Mouse (Mus musculus) midbrain, embryonic 16.5 days (tissue): ENCODE data around the gene Pde4b. TPM values are rescaled to one million over a fixed set of nuclear protein-coding genes. Genes with fewer than 3 reads are reported as not detected.
A peak's percentile ranks its signal among the peaks of the same experiment; 100 is the strongest.
"Not testable (repeated sequence)": the region's sequence is repeated elsewhere in the genome, so short reads cannot be mapped to it uniquely, and the experiment has no call there.

Source experiments
- ATAC-seq: fragments of 200-750 bp; cut with Nextera tagmentation; 2 replicates; pipeline ENCODE4 v1.8.0; 2017; ENCODE audit warnings: moderate TSS enrichment
- H3K27ac ChIP-seq: fragments of 300-500 bp; sonication (generic); 2 replicates; pipeline ENCODE4 v1.5.1; 2014; ENCODE audit warnings: mild to moderate bottlenecking, low read length, mixed read lengths
- H3K27me3 ChIP-seq: fragments of 300-500 bp; sonication (generic); 2 replicates; pipeline ENCODE4 v1.6.1; 2014; ENCODE audit warnings: low read depth, low read length, mixed read lengths; ENCODE audit not compliant: control insufficient read depth, insufficient read depth
- H3K36me3 ChIP-seq: fragments of 300-500 bp; sonication (generic); 2 replicates; pipeline ENCODE4 v1.6.1; 2014; ENCODE audit warnings: mild to moderate bottlenecking, low read length, moderate library complexity, mixed read lengths; ENCODE audit not compliant: control insufficient read depth, insufficient read depth
- H3K4me1 ChIP-seq: fragments of 300-500 bp; sonication (generic); 2 replicates; pipeline ENCODE4 v1.6.1; 2014; ENCODE audit warnings: mild to moderate bottlenecking, low read length, mixed read lengths; ENCODE audit not compliant: control insufficient read depth, insufficient read depth
- H3K4me2 ChIP-seq: fragments of 300-500 bp; sonication (generic); 2 replicates; pipeline ENCODE4 v1.6.1; 2014; ENCODE audit warnings: mild to moderate bottlenecking, low read length, mixed read lengths
- H3K4me3 ChIP-seq: fragments of 300-500 bp; sonication (generic); 2 replicates; pipeline ENCODE4 v1.5.1; 2014; ENCODE audit warnings: low read depth, mild to moderate bottlenecking, low read length, moderate library complexity, mixed read lengths
- H3K9ac ChIP-seq: fragments of 300-500 bp; sonication (generic); 2 replicates; pipeline ENCODE4 v1.6.1; 2014; ENCODE audit warnings: low read depth, low read length, mixed read lengths
- H3K9me3 ChIP-seq: fragments of 300-500 bp; sonication (generic); replicated peaks from 2 replicates; pipeline ENCODE4 v1.6.1; 2014; ENCODE audit warnings: mild to moderate bottlenecking, low read length, mixed read lengths; ENCODE audit not compliant: control insufficient read depth, poor library complexity, severe bottlenecking
- whole genome bisulfite sequencing: fragments of 180-500 bp; shearing (Covaris S2); extraction: QIAGEN DNeasy Blood & Tissue Kit; methylation state at CpG from one replicate; pipeline ENCODE4 v1.1.7; 2014; 5-methylcytosine and 5-hydroxymethylcytosine counted together
- polyA plus RNA-seq: library from polyadenylated mRNA; unstranded; fragments of >200 nt; fragmentation: Nextera tagmentation; extraction: Ambion mirVana; gene quantifications from 2 replicates; pipeline ENCODE4 v1.2.1, GENCODE M21; 2015

Gene Pde4b
- 62.5 and 64.5 TPM in 2 replicates for polyA plus RNA-seq

DNA sequence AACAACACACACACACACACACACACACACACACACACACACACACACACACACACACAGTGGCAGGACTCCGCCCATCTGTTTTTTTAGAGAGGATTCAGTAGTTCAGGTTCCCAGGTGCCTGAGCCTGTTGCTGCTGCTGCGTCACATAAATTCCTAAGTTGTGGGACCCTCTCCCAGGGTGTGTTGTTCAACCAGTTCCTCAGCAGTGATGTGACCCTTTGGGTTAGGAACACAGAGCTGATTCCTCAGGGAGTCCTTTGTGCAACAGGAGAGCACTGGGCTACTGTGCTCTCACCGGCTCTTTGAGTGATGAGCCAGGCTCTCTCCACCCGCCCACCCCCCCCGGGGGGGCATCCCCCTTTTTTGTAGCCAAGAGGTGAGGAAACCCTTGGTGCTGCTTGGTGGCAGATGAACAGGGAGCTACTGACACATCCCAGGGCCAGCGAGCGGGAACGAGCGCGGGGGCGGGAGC lies at the start of gene Pde4b:
Gene Pde4b, plus strand, starts transcription at position 453 of the 475 bp plus-strand sequence.
- H3K4me1 ChIP-seq, result no peaks in the 10 kb centered on the region; the same call in 1 of the 2 replicates
- H3K27ac ChIP-seq, result peak within 1 kb of the TSS; percentile 69
- H3K9ac ChIP-seq, result peak within 1 kb of the TSS; percentile 85
- peak within 1 kb of the TSS; percentile 74 for H3K4me2 ChIP-seq
- no peaks in the 10 kb centered on the region for H3K9me3 ChIP-seq
- peak; percentile 73 for ATAC-seq
- H3K36me3 ChIP-seq, result no peaks in the 10 kb centered on the region
- WGBS, result 7% methylated on average over 11 of the region's 11 CpGs
- H3K27me3 ChIP-seq, result no peaks in the 10 kb centered on the region
- H3K4me3 ChIP-seq, result peak within 1 kb of the TSS; percentile 73

DNA sequence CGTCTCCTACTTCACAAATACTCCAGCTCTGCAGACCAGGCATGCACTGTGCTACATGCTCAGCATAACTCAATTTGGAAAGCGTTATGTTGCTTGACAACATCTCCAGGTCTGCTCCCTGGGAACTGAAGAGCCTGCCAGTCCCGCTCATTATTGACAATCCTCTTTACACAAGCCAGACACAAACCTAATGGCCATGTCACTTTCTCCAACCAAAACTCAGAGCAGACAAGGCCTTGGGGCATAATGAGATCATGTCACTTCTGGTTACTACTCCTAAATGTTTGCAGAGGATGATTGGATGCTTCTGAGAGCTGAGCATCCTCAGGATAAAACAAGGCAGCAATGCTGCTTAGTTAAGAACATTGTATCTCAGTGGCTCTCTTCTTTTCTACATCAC lies 47.2 kb upstream of the Pde4b start:
- H3K9ac ChIP-seq, result no peak overlapping the region
- H3K4me3 ChIP-seq, result no peak overlapping the region
- ATAC-seq, result 0 out of 2 replicates have a peak, but pooled peaks have one; percentile 54
- H3K27ac ChIP-seq, result no peak overlapping the region
- H3K4me1 ChIP-seq, result no peaks in the 10 kb centered on the region
- 65% methylated on average over 3 of the region's 3 CpGs for WGBS
- H3K27me3 ChIP-seq, result no peaks in the 10 kb centered on the region
- no peaks in the 10 kb centered on the region for H3K36me3 ChIP-seq
- no peaks in the 10 kb centered on the region for H3K9me3 ChIP-seq
- H3K4me2 ChIP-seq, result no peak overlapping the region

DNA sequence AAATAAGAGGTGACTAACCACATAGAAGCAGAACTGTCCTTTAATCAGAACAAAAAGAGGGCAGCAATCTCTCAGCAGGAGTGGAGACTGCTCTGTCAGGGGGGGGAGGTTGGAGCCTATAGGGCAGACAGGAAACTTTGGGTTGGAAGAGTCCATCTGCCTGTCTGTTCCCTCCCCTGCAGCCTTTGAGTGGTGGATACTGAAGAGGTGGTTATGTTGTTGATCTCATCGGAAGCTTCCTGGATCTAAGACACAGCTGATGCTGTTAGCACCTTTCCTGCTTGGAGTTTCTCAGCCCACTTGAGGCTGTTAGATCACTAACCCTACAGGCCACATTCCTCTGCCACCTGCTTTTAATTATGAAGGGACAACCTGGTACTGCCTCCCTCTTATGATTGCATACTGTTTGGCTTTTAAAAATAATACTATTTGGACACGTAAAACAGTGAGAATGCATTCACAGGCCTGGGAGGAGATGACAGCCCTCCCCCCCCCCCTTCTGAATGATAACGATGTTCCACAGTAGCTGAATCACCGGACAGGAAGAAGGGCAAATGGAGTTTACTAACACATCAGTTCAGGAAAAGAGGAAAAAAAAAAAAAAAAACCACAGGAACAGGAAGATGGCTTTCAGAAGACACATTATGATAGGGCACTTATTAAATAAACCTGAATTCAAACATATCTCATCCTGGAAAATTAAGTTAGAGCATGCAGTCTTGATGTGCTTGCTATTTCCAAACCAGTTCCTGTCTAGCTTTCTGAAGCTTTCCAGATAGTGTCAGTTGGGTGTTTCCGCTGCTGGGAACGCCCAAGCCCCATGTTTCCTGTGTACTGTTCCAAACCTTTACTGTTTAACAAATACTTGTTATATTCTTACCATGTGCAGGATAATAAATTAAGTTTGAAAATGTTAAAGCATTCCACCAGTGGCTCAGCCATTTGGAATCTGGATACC lies 41.9 kb upstream of the Pde4b start:
- H3K27me3 ChIP-seq, result no peaks in the 10 kb centered on the region
- H3K36me3 ChIP-seq, result no peaks in the 10 kb centered on the region
- no peaks in the 10 kb centered on the region for H3K9me3 ChIP-seq
- H3K9ac ChIP-seq, result no peak overlapping the region
- no peak overlapping the region for H3K4me3 ChIP-seq
- no peaks in the 10 kb centered on the region for H3K4me1 ChIP-seq
- no peak overlapping the region for H3K27ac ChIP-seq
- H3K4me2 ChIP-seq, result no peak overlapping the region
- WGBS, result 85% methylated on average over 5 of the region's 6 CpGs
- no peak for ATAC-seq

DNA sequence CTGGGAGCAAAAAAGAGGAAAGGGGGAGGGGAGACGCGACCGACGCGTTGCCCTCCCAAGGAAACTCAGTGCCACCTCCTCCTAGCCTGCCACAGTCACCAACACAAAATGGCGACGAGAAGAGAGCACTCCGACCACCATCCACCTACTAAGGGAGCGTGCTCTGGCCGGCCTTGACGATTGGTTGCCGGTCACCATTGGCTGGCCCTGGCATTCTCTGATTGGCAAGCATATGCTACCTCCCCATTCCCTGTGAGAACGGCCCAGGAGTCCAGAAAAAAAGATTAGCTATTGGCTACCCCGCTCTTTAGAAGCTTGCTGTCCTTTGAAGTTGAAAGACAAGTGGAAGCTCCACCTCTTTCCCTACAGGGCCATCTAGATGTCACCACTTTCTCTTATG lies 38.0 kb upstream of the Pde4b start:
- not testable (repeated sequence) for H3K27ac ChIP-seq, H3K4me2 ChIP-seq, H3K4me3 ChIP-seq, H3K9me3 ChIP-seq, ATAC-seq, H3K4me1 ChIP-seq, H3K9ac ChIP-seq, H3K27me3 ChIP-seq, H3K36me3 ChIP-seq
- WGBS, result 93% methylated on average over 14 of the region's 14 CpGs

DNA sequence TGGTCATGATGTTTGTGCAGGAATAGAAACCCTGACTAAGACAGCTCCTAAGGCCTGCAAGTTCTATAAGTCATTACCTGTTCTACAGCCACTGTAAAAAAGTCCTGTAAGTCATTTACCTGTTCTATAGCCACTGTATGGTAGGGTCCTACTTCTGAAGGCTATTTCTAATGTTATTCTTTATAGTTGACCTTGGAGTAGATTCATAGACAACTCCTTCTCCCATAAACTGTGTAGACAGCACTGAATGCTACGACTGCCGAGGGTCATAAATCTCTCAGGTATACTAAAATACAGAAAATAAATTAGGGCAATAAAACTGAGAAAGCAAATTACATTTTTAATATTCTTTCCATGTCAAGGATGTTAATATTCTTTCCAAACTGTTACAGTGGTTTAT lies 26.0 kb upstream of the Pde4b start:
- Histone ChIP-seq H3K4me3 (no peak overlapping the region), H3K9me3 (no peaks in the 10 kb centered on the region), H3K36me3 (no peaks in the 10 kb centered on the region), H3K4me2 (no peak overlapping the region), H3K4me1 (no peaks in the 10 kb centered on the region), H3K27ac (no peak overlapping the region), H3K27me3 (no peaks in the 10 kb centered on the region), H3K9ac (no peak overlapping the region)
- ATAC-seq, result no peak
- WGBS, result 96% methylated on average over 2 of the region's 2 CpGs

DNA sequence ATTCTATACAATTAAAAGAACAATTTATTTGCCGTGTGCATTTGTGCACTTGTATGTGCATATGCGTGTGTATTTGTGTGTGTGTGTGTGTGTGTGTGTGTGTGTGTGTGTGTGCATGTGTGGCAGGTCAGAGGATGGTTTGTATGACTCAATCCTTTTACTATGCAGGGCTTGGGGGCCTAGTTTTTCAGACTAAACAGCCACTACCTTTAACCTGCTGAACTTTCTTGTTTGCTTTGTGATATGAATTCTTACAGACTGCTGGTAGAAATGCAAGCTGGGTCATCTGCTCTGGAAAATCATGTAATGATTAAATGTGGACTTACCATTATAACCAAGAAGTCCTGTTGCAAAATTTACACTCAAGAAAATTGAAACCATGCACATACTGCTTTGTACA lies 18.0 kb upstream of the Pde4b start:
- H3K9me3 ChIP-seq, result no peaks in the 10 kb centered on the region
- no peak for ATAC-seq
- 94% methylated on average over 2 of the region's 2 CpGs for WGBS
- H3K36me3 ChIP-seq, result no peaks in the 10 kb centered on the region
- no peak overlapping the region for H3K27ac ChIP-seq
- H3K4me3 ChIP-seq, result no peak overlapping the region
- H3K27me3 ChIP-seq, result no peaks in the 10 kb centered on the region
- H3K9ac ChIP-seq, result no peak overlapping the region
- no peaks in the 10 kb centered on the region for H3K4me1 ChIP-seq
- H3K4me2 ChIP-seq, result no peak overlapping the region

DNA sequence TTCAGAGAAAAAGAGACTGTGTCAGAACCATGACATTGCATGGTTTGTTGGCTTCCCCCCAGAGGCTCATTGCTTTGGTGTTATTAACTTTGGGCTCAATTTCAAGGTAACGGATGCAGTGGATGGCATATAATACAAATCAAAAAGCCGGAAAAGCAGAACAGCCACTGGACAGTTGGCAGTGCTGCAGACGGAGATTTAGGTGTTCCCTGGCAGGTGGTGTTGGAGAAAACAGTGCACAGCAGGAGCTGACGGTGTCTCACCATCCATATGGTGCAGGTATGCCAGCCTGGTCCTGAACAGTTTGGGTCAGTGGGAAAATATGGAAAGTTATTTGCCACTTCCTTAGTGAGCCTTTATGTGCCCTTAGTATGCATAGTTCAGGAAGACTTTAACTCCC lies 1.0 kb upstream of the Pde4b start:
- ATAC-seq, result no peak
- Histone ChIP-seq H3K9ac (no peak overlapping the region), H3K36me3 (no peaks in the 10 kb centered on the region), H3K27ac (no peak overlapping the region), H3K4me2 (no peak overlapping the region), H3K27me3 (no peaks in the 10 kb centered on the region), H3K4me1 (no peaks in the 10 kb centered on the region; the same call in 1 of the 2 replicates), H3K9me3 (no peaks in the 10 kb centered on the region), H3K4me3 (no peak overlapping the region)
- 71% methylated on average over 4 of the region's 4 CpGs for WGBS

DNA sequence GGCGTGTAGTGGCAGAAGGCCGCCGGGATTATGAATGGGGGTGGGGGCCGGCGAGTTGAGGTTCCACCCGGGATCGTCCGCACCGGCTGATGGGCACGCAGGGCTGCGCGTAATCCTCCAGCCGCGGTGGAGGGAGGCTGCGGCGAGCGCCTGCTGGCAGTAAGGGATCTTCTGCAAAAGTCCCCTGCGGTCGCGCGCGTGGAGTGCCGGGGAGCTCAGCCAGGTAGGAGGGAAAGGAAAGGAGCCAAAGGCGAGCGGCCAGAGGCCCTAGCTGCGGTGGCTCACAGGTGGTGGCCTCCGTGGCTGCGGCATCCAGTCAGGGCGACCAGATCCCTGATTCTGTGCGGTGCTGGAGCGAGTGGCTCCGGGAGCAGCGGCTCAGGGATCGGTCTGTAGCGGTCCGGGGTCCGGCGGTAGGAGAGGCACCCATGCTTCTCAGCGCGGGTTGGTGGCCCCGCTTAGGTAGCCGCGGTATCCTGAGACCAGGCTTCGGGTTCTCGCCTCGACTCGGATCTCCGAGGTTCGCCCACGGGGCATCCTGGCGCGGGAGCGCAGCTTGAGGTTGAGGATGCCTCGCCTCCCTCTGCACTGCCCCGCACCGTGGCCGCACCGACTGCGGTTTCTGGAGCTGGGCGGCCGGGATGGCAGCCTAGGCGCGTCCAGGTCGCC lies 357 bp downstream of the Pde4b start:
- peak overlapping the region; percentile 73 for H3K4me3 ChIP-seq
- peak overlapping the region; percentile 69 for H3K27ac ChIP-seq
- H3K4me1 ChIP-seq, result no peaks in the 10 kb centered on the region; the same call in 1 of the 2 replicates
- peak overlapping the region; percentile 85 for H3K9ac ChIP-seq
- WGBS, result under 1% methylated on average over 64 of the region's 64 CpGs
- peak overlapping the region; percentile 74 for H3K4me2 ChIP-seq
- no peaks in the 10 kb centered on the region for H3K9me3 ChIP-seq
- H3K36me3 ChIP-seq, result no peaks in the 10 kb centered on the region
- peak; percentile 87 for ATAC-seq
- H3K27me3 ChIP-seq, result no peaks in the 10 kb centered on the region
